Mouse (Mus musculus) stomach, embryonic 16.5 days (tissue): ENCODE data around the gene Tmem204. TPM values are rescaled to one million over a fixed set of nuclear protein-coding genes. Genes with fewer than 3 reads are reported as not detected.

ENCODE experiments used
- ATAC-seq: fragments of 200-750 bp; cut with Nextera tagmentation; 2 replicates; pipeline ENCODE4 v1.8.0; 2017; ENCODE audit warnings: moderate number of reproducible peaks, moderate TSS enrichment; ENCODE audit not compliant: insufficient read depth, low FRiP score
- H3K27ac ChIP-seq: fragments of 300-500 bp; sonication (generic); 2 replicates; pipeline ENCODE4 v1.5.1; 2014; ENCODE audit warnings: low read length
- H3K27me3 ChIP-seq: fragments of 300-500 bp; sonication (generic); 2 replicates; pipeline ENCODE4 v1.6.1; 2014; ENCODE audit warnings: low read length, control low read depth, mixed read lengths; ENCODE audit not compliant: control insufficient read depth, insufficient read depth
- H3K36me3 ChIP-seq: fragments of 300-500 bp; sonication (generic); 2 replicates; pipeline ENCODE4 v1.6.1; 2014; ENCODE audit warnings: low read length; ENCODE audit not compliant: control insufficient read depth, insufficient read depth
- H3K4me1 ChIP-seq: fragments of 300-500 bp; sonication (generic); 2 replicates; pipeline ENCODE4 v1.6.1; 2014; ENCODE audit warnings: low read length, control low read depth, mixed read lengths; ENCODE audit not compliant: control insufficient read depth, insufficient read depth
- H3K4me2 ChIP-seq: fragments of 300-500 bp; sonication (generic); 2 replicates; pipeline ENCODE4 v1.6.1; 2014; ENCODE audit warnings: low read depth, low read length, mixed read lengths
- H3K4me3 ChIP-seq: fragments of 300-500 bp; sonication (generic); replicated peaks from 2 replicates; pipeline ENCODE4 v1.5.1; 2014; ENCODE audit warnings: mild to moderate bottlenecking, low read length
- H3K9ac ChIP-seq: fragments of 300-500 bp; sonication (generic); 2 replicates; pipeline ENCODE4 v1.6.1; 2014; ENCODE audit warnings: low read length
- H3K9me3 ChIP-seq: fragments of 300-500 bp; sonication (generic); replicated peaks from 2 replicates; pipeline ENCODE4 v1.6.1; 2016; ENCODE audit warnings: low read length, control low read depth; ENCODE audit not compliant: control insufficient read depth
- WGBS: fragments of 180-500 bp; shearing (Covaris S2); extraction: QIAGEN DNeasy Blood & Tissue Kit; methylation state at CpG from one replicate; pipeline ENCODE4 v1.1.7; 2014; 5-methylcytosine and 5-hydroxymethylcytosine counted together
- polyA plus RNA-seq: library from polyadenylated mRNA; unstranded; fragments of >200 nt; fragmentation: Nextera tagmentation; extraction: Ambion mirVana; gene quantifications from 2 replicates; pipeline ENCODE4 v1.2.1, GENCODE M21; 2015

Tmem204 gene
- polyA plus RNA-seq, 1 experiment from 2014 or later = 24.1 TPM

- Histone ChIP-seq H3K4me3 (peak overlapping the region; percentile 51), H3K4me2 (peak overlapping the region; percentile 68), H3K9ac (peak overlapping the region; percentile 69), H3K27me3 (no peaks in the 10 kb centered on the region), H3K4me1 (peaks cover 11% of the 10 kb centered on the region), H3K27ac (peak overlapping the region; percentile 96), H3K36me3 (no peaks in the 10 kb centered on the region), H3K9me3 (no peaks in the 10 kb centered on the region)
- 9% methylated on average over 23 of the region's 23 CpGs for WGBS
- ATAC-seq = peak; percentile 70
These were observed 31.7 kb upstream of the Tmem204 start for GRCm38 (mm10) chr17:25114908-25115645.

- H3K27ac ChIP-seq = no peak overlapping the region
- no peaks in the 10 kb centered on the region for H3K9me3 ChIP-seq
- H3K4me1 ChIP-seq = peaks cover 11% of the 10 kb centered on the region
- ATAC-seq = no peak
- H3K36me3 ChIP-seq = no peaks in the 10 kb centered on the region; the same call in 1 of the 2 replicates
- H3K4me3 ChIP-seq = no peak overlapping the region
- WGBS = 75% methylated on average over 3 of the region's 3 CpGs
- H3K9ac ChIP-seq = no peak overlapping the region
- no peaks in the 10 kb centered on the region for H3K27me3 ChIP-seq
- no peak overlapping the region for H3K4me2 ChIP-seq
These were observed 29.0 kb upstream of the Tmem204 start for GRCm38 (mm10) chr17:25112423-25112810.

- Histone ChIP-seq H3K4me3 (no peak overlapping the region), H3K27me3 (no peaks in the 10 kb centered on the region), H3K4me2 (no peak overlapping the region), H3K27ac (no peak overlapping the region), H3K36me3 (no peaks in the 10 kb centered on the region; the same call in 1 of the 2 replicates), H3K4me1 (peaks cover 11% of the 10 kb centered on the region), H3K9ac (no peak overlapping the region), H3K9me3 (no peaks in the 10 kb centered on the region)
- WGBS = 78% methylated on average over 8 of the region's 8 CpGs
- ATAC-seq = no peak
These were observed 28.5 kb upstream of the Tmem204 start for GRCm38 (mm10) chr17:25111739-25112422.

GRCm38 (mm10) chr17:25111220-25111619, 27.8 kb upstream of the Tmem204 start:
- Histone ChIP-seq H3K9ac (no peak overlapping the region), H3K4me3 (no peak overlapping the region), H3K27me3 (no peaks in the 10 kb centered on the region), H3K4me2 (no peak overlapping the region), H3K9me3 (no peaks in the 10 kb centered on the region), H3K27ac (no peak overlapping the region), H3K4me1 (peaks cover 10% of the 10 kb centered on the region), H3K36me3 (peaks cover under 1% of the 10 kb centered on the region)
- WGBS = 92% methylated on average over 5 of the region's 5 CpGs
- ATAC-seq = no peak

GRCm38 (mm10) chr17:25110590-25110989, 27.2 kb upstream of the Tmem204 start:
- Histone ChIP-seq H3K27ac (no peak overlapping the region), H3K36me3 (peaks cover 5% of the 10 kb centered on the region), H3K4me3 (no peak overlapping the region), H3K4me1 (peaks cover 6% of the 10 kb centered on the region), H3K4me2 (no peak overlapping the region), H3K27me3 (no peaks in the 10 kb centered on the region), H3K9ac (no peak overlapping the region), H3K9me3 (no peaks in the 10 kb centered on the region)
- no peak for ATAC-seq
- 85% methylated on average over 6 of the region's 6 CpGs for WGBS

- H3K9me3 ChIP-seq = no peaks in the 10 kb centered on the region
- H3K9ac ChIP-seq = no peak overlapping the region
- no peak; the same call in 1 of the 2 replicates for ATAC-seq
- no peak overlapping the region for H3K4me3 ChIP-seq
- H3K4me2 ChIP-seq = no peak overlapping the region
- no peak overlapping the region for H3K27ac ChIP-seq
- H3K4me1 ChIP-seq = peaks cover 1% of the 10 kb centered on the region
- 73% methylated on average over 2 of the region's 2 CpGs for WGBS
- no peaks in the 10 kb centered on the region for H3K27me3 ChIP-seq
- H3K36me3 ChIP-seq = peaks cover 7% of the 10 kb centered on the region
These were observed 26.2 kb upstream of the Tmem204 start for GRCm38 (mm10) chr17:25109578-25109977.

- Histone ChIP-seq H3K9me3 (no peaks in the 10 kb centered on the region), H3K4me1 (no peaks in the 10 kb centered on the region), H3K4me2 (no peak overlapping the region), H3K36me3 (peaks cover 7% of the 10 kb centered on the region), H3K27me3 (no peaks in the 10 kb centered on the region), H3K9ac (no peak overlapping the region), H3K4me3 (no peak overlapping the region), H3K27ac (no peak overlapping the region)
- no peak for ATAC-seq
- 87% methylated on average over 7 of the region's 16 CpGs for WGBS
These were observed 24.4 kb upstream of the Tmem204 start for GRCm38 (mm10) chr17:25107786-25108185.

- Histone ChIP-seq H3K27me3 (no peaks in the 10 kb centered on the region), H3K4me1 (no peaks in the 10 kb centered on the region), H3K4me2 (no peak overlapping the region), H3K4me3 (no peak overlapping the region), H3K27ac (no peak overlapping the region), H3K9me3 (no peaks in the 10 kb centered on the region), H3K36me3 (peaks cover 16% of the 10 kb centered on the region), H3K9ac (no peak overlapping the region)
- ATAC-seq = no peak
- 91% methylated on average over 11 of the region's 11 CpGs for WGBS
These were observed 17.9 kb upstream of the Tmem204 start for GRCm38 (mm10) chr17:25101338-25101737.

- ATAC-seq = no peak
- H3K9ac ChIP-seq = no peak overlapping the region
- H3K4me3 ChIP-seq = no peak overlapping the region
- no peaks in the 10 kb centered on the region for H3K4me1 ChIP-seq
- no peak overlapping the region for H3K4me2 ChIP-seq
- no peak overlapping the region for H3K27ac ChIP-seq
- peaks cover 8% of the 10 kb centered on the region; the same call in 1 of the 2 replicates for H3K36me3 ChIP-seq
- H3K9me3 ChIP-seq = no peaks in the 10 kb centered on the region
- WGBS = 89% methylated on average over 6 of the region's 6 CpGs
- H3K27me3 ChIP-seq = no peaks in the 10 kb centered on the region
These were observed 16.7 kb upstream of the Tmem204 start for GRCm38 (mm10) chr17:25100052-25100451.
